Mouse (Mus musculus) stomach, embryonic 16.5 days (tissue): ENCODE data around the gene Vcl. TPM values are rescaled to one million over a fixed set of nuclear protein-coding genes. Genes with fewer than 3 reads are reported as not detected.
A peak's percentile ranks its signal among the peaks of the same experiment; 100 is the strongest.

Source experiments
- ATAC-seq: fragments of 200-750 bp; cut with Nextera tagmentation; 2 replicates; pipeline ENCODE4 v1.8.0; 2017; ENCODE audit warnings: moderate number of reproducible peaks, moderate TSS enrichment; ENCODE audit not compliant: insufficient read depth, low FRiP score
- H3K27ac ChIP-seq: fragments of 300-500 bp; sonication (generic); 2 replicates; pipeline ENCODE4 v1.5.1; 2014; ENCODE audit warnings: low read length
- H3K27me3 ChIP-seq: fragments of 300-500 bp; sonication (generic); 2 replicates; pipeline ENCODE4 v1.6.1; 2014; ENCODE audit warnings: low read length, control low read depth, mixed read lengths; ENCODE audit not compliant: control insufficient read depth, insufficient read depth
- H3K36me3 ChIP-seq: fragments of 300-500 bp; sonication (generic); 2 replicates; pipeline ENCODE4 v1.6.1; 2014; ENCODE audit warnings: low read length; ENCODE audit not compliant: control insufficient read depth, insufficient read depth
- H3K4me1 ChIP-seq: fragments of 300-500 bp; sonication (generic); 2 replicates; pipeline ENCODE4 v1.6.1; 2014; ENCODE audit warnings: low read length, control low read depth, mixed read lengths; ENCODE audit not compliant: control insufficient read depth, insufficient read depth
- H3K4me2 ChIP-seq: fragments of 300-500 bp; sonication (generic); 2 replicates; pipeline ENCODE4 v1.6.1; 2014; ENCODE audit warnings: low read depth, low read length, mixed read lengths
- H3K4me3 ChIP-seq: fragments of 300-500 bp; sonication (generic); replicated peaks from 2 replicates; pipeline ENCODE4 v1.5.1; 2014; ENCODE audit warnings: mild to moderate bottlenecking, low read length
- H3K9ac ChIP-seq: fragments of 300-500 bp; sonication (generic); 2 replicates; pipeline ENCODE4 v1.6.1; 2014; ENCODE audit warnings: low read length
- H3K9me3 ChIP-seq: fragments of 300-500 bp; sonication (generic); replicated peaks from 2 replicates; pipeline ENCODE4 v1.6.1; 2016; ENCODE audit warnings: low read length, control low read depth; ENCODE audit not compliant: control insufficient read depth
- WGBS: fragments of 180-500 bp; shearing (Covaris S2); extraction: QIAGEN DNeasy Blood & Tissue Kit; methylation state at CpG from one replicate; pipeline ENCODE4 v1.1.7; 2014; 5-methylcytosine and 5-hydroxymethylcytosine counted together
- polyA plus RNA-seq: library from polyadenylated mRNA; unstranded; fragments of >200 nt; fragmentation: Nextera tagmentation; extraction: Ambion mirVana; gene quantifications from 2 replicates; pipeline ENCODE4 v1.2.1, GENCODE M21; 2015

Vcl gene
- polyA plus RNA-seq, 1 experiment from 2014 or later = 108 TPM

DNA sequence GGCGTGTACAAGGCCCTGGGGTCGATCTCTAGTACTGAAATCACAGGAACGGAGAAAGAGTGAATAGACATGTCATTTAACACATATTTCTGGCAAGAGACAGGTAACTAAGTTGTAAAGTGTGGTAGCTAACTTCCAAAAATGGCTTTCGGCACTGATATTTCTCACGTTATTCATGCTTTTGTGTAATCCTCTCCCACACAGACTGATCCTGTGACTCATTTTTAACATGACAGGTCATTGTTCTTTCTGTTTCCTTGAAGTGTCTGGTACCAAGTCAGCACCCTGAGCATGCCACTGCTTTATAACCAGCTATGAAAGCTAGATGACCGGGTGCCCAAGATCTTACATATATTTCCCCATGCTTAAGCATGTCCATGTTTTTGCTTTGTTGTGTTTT is 26.1 kb upstream of the Vcl start:
- ATAC-seq = no peak
- H3K36me3 ChIP-seq = no peaks in the 10 kb centered on the region
- H3K27ac ChIP-seq = no peak overlapping the region; the same call in 1 of the 2 replicates
- H3K4me3 ChIP-seq = no peak overlapping the region
- no peak overlapping the region for H3K4me2 ChIP-seq
- H3K27me3 ChIP-seq = no peaks in the 10 kb centered on the region
- no peak overlapping the region for H3K9ac ChIP-seq
- no peaks in the 10 kb centered on the region for H3K9me3 ChIP-seq
- H3K4me1 ChIP-seq = no peaks in the 10 kb centered on the region
- WGBS = 78% methylated on average over 6 of the region's 6 CpGs

DNA sequence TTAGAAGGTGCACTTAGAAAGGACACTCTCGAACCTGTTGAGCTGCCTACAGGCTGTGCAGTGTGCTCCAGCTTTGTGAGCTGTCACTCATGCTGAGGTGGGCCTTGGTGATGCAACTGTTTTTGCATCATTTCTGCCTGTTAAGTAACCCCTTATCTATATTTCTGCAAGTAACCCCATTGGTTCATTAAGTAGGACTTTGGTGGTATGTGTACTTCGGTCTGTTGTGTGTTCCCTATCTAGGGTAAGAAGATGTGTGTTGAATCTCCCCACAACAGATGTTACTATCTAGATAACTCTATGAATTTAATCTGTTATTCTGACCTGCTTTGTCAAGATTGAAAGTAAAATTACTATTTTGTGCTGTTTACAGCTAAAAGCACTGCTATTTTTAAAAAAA is 17.4 kb upstream of the Vcl start:
- H3K9ac ChIP-seq = no peak overlapping the region
- 68% methylated on average over 2 of the region's 2 CpGs for WGBS
- H3K4me2 ChIP-seq = no peak overlapping the region
- no peak overlapping the region for H3K27ac ChIP-seq
- H3K36me3 ChIP-seq = no peaks in the 10 kb centered on the region
- no peak for ATAC-seq
- no peaks in the 10 kb centered on the region for H3K9me3 ChIP-seq
- H3K27me3 ChIP-seq = no peaks in the 10 kb centered on the region
- no peak overlapping the region for H3K4me3 ChIP-seq
- no peaks in the 10 kb centered on the region for H3K4me1 ChIP-seq

DNA sequence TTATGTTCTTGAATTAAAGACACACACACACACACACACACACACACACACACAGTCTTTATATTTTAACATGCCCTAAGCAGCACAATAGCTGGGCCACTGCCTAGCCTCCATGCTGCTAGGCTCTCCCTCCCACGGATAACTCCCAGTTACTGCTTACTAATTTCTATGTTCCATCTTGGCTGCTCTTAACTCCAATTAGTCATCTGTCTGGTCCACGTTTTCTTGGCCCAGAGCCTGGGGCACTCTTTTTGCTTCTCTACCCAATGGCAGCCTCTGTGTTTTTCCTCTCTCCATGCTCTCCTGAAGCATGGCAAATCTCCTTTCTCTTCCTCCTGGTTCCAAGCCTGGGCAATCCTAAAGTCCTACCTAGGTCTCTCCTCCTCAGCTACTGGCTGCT is 14.8 kb upstream of the Vcl start:
- Histone ChIP-seq H3K36me3 (no peaks in the 10 kb centered on the region), H3K9me3 (no peaks in the 10 kb centered on the region), H3K4me2 (no peak overlapping the region), H3K4me3 (no peak overlapping the region), H3K4me1 (no peaks in the 10 kb centered on the region), H3K9ac (no peak overlapping the region), H3K27me3 (no peaks in the 10 kb centered on the region), H3K27ac (no peak overlapping the region)
- WGBS = 29% methylated on average over 2 of the region's 2 CpGs
- peak; percentile 37; the same call in 1 of the 2 replicates for ATAC-seq

- Histone ChIP-seq H3K27me3 (no peaks in the 10 kb centered on the region), H3K9ac (no peak overlapping the region), H3K9me3 (no peaks in the 10 kb centered on the region), H3K36me3 (no peaks in the 10 kb centered on the region), H3K4me3 (no peak overlapping the region), H3K4me2 (no peak overlapping the region), H3K27ac (no peak overlapping the region), H3K4me1 (no peaks in the 10 kb centered on the region)
- WGBS = 82% methylated on average over 7 of the region's 7 CpGs
- no peak for ATAC-seq
These were observed 12.3 kb upstream of the Vcl start for GRCm38 (mm10) chr14:20916625-20917612.

GRCm38 (mm10) chr14:20924071-20924789 is 5.0 kb upstream of the Vcl start:
- no peaks in the 10 kb centered on the region for H3K27me3 ChIP-seq
- no peaks in the 10 kb centered on the region for H3K36me3 ChIP-seq
- no peak overlapping the region for H3K27ac ChIP-seq
- H3K4me3 ChIP-seq = no peak overlapping the region
- WGBS = 74% methylated on average over 5 of the region's 5 CpGs
- no peak overlapping the region for H3K4me2 ChIP-seq
- no peaks in the 10 kb centered on the region for H3K4me1 ChIP-seq
- ATAC-seq = no peak
- no peak overlapping the region for H3K9ac ChIP-seq
- H3K9me3 ChIP-seq = no peaks in the 10 kb centered on the region

DNA sequence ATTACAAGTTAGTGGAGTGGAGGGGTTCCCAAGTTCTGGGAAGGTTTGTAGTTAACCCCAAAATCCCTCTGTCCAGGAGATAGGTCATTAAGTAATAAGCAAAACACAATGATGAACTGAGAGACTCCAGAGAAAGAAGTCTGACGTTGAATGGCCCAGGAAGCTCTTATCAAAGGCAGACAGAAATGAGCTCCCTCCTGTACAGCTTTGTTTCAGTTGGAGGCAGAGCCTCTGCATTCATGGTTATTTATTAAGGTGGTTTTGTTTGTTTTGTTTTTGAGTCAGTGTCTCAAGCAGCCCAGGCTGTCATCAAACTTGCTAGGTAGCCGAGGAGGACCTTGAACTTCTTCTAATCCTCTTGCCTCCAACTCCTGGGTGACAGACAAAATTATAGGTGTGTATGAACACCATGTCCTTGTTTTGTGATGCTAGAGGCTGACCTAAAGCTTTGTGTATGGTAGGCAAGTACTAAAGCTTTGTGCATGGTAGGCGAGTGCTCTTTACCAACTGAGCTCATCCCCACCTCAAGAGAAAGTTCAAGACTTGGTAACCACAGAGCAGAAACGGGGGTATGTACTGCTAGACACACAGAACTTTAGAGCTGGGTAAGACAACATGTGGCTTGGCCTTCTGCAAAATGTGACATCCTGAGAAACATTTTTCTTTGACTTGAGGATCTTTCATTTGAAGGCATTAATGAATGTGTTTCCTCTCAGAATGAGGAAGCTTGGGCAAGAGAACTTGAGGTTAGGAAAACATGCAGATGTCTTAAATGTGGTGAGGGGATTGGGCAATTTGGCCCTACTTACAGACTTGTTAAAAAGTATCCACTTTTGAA is 1.5 kb upstream of the Vcl start:
- 77% methylated on average over 4 of the region's 4 CpGs for WGBS
- H3K27me3 ChIP-seq = no peaks in the 10 kb centered on the region
- H3K4me1 ChIP-seq = peaks cover 9% of the 10 kb centered on the region
- H3K27ac ChIP-seq = no peak overlapping the region
- H3K9ac ChIP-seq = no peak overlapping the region
- H3K9me3 ChIP-seq = no peaks in the 10 kb centered on the region
- no peak for ATAC-seq
- H3K4me3 ChIP-seq = no peak overlapping the region
- H3K36me3 ChIP-seq = no peaks in the 10 kb centered on the region
- H3K4me2 ChIP-seq = peak overlapping the region; percentile 67; the same call in 1 of the 2 replicates

DNA sequence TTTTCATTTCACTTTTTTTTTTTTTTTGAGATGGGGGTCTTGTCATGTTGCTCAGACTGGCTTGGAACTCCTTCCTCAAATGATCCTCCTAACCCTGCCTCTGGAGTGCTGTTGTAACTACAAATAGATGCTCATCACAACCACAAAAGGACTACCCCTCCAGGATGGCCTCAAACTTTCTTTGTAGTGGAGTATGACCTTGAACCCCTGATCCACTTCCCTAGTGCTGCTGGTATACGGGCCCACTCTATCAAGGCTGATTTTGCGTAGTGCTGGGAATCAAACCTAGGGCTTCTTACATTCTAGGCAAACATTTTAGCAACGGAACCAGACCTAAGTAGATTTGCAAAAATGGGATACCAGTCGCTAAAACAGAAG is 901 bp upstream of the Vcl start:
- peak overlapping the region; percentile 76 for H3K9ac ChIP-seq
- no peaks in the 10 kb centered on the region for H3K9me3 ChIP-seq
- H3K4me2 ChIP-seq = peak overlapping the region; percentile 67
- peak overlapping the region; percentile 84 for H3K27ac ChIP-seq
- H3K4me1 ChIP-seq = peaks cover 9% of the 10 kb centered on the region
- ATAC-seq = no peak
- WGBS = 22% methylated on average over 4 of the region's 4 CpGs
- no peaks in the 10 kb centered on the region for H3K36me3 ChIP-seq
- H3K27me3 ChIP-seq = no peaks in the 10 kb centered on the region
- peak overlapping the region; percentile 71 for H3K4me3 ChIP-seq

- peaks cover 9% of the 10 kb centered on the region for H3K4me1 ChIP-seq
- peak overlapping the region; percentile 71 for H3K4me3 ChIP-seq
- WGBS = under 1% methylated on average over 19 of the region's 19 CpGs
- H3K9ac ChIP-seq = peak overlapping the region; percentile 82
- peak; percentile 3; the same call in 1 of the 2 replicates for ATAC-seq
- H3K9me3 ChIP-seq = no peaks in the 10 kb centered on the region
- peak overlapping the region; percentile 78 for H3K4me2 ChIP-seq
- H3K27me3 ChIP-seq = no peaks in the 10 kb centered on the region
- H3K36me3 ChIP-seq = no peaks in the 10 kb centered on the region
- peak overlapping the region; percentile 91 for H3K27ac ChIP-seq
These were observed 726 bp downstream of the Vcl start for GRCm38 (mm10) chr14:20929814-20930434.
